Mouse (Mus musculus) gastrocnemius, postnatal 10 days (tissue): ENCODE measurements around the gene Foxi2. TPM values are rescaled to one million over a fixed set of nuclear protein-coding genes. Genes with fewer than 3 reads are reported as not detected.

Experiments
- total RNA-seq, 2 experiments: library from RNA; stranded (reverse); gene quantifications; 2 replicates each; pipeline ENCODE4 v1.2.3; 2021

Foxi2 gene
- total RNA-seq, 2 experiments from 2014 or later, result not detected

Other genes with a start within 250 kb of the Foxi2 start
- gene Nps, start 151.6 kb upstream of the Foxi2 start, total RNA-seq, result not detected
- gene Clrn3, start 118.3 kb downstream of the Foxi2 start, total RNA-seq, result not detected
- gene Ptpre, start 127.2 kb downstream of the Foxi2 start, total RNA-seq, result 10 to 100 TPM in 1 of 2 experiments, 1 to 10 TPM in 1; 8.2 to 10.6 TPM